Mouse (Mus musculus) heart, embryonic 13.5 days (tissue): Measurements from ENCODE around the gene Sugp2. TPM values are rescaled to one million over a fixed set of nuclear protein-coding genes. Genes with fewer than 3 reads are reported as not detected.

Source experiments
- ATAC-seq: fragments of 200-750 bp; cut with Nextera tagmentation; 2 replicates; pipeline ENCODE4 v1.8.0; 2017; ENCODE audit warnings: moderate TSS enrichment; ENCODE audit not compliant: insufficient number of reproducible peaks, low FRiP score, low TSS enrichment; ENCODE audit errors: extremely low read depth
- H3K27ac ChIP-seq: fragments of 300-500 bp; sonication (generic); replicated peaks from 2 replicates; pipeline ENCODE4 v1.5.1; 2015; ENCODE audit warnings: moderate library complexity, mild to moderate bottlenecking, inconsistent platforms
- H3K27me3 ChIP-seq: fragments of 300-500 bp; sonication (generic); replicated peaks from 2 replicates; pipeline ENCODE4 v1.6.1; 2015; ENCODE audit warnings: mild to moderate bottlenecking, inconsistent platforms
- H3K36me3 ChIP-seq: fragments of 300-500 bp; sonication (generic); 2 replicates; pipeline ENCODE4 v1.6.1; 2015; ENCODE audit warnings: mild to moderate bottlenecking, inconsistent platforms
- H3K4me1 ChIP-seq: fragments of 300-500 bp; sonication (generic); 2 replicates; pipeline ENCODE4 v1.6.1; 2015; ENCODE audit warnings: inconsistent platforms
- H3K4me2 ChIP-seq: fragments of 300-500 bp; sonication (generic); 2 replicates; pipeline ENCODE4 v1.6.1; 2015; ENCODE audit warnings: inconsistent platforms, mild to moderate bottlenecking, moderate library complexity
- H3K4me3 ChIP-seq: fragments of 300-500 bp; sonication (generic); 2 replicates; pipeline ENCODE4 v1.5.1; 2015; ENCODE audit warnings: moderate library complexity, mild to moderate bottlenecking, inconsistent platforms
- H3K9ac ChIP-seq: fragments of 300-500 bp; sonication (generic); 2 replicates; pipeline ENCODE4 v1.6.1; 2015; ENCODE audit warnings: inconsistent platforms, mild to moderate bottlenecking, moderate library complexity
- H3K9me3 ChIP-seq: fragments of 300-500 bp; sonication (generic); 2 replicates; pipeline ENCODE4 v1.6.1; 2016; ENCODE audit warnings: inconsistent platforms
- WGBS: fragments of 180-500 bp; shearing (Covaris S2); methylation state at CpG from one replicate; pipeline ENCODE4 v1.1.7; 2015; ENCODE audit warnings: mixed read lengths; 5-methylcytosine and 5-hydroxymethylcytosine counted together
- polyA plus RNA-seq: library from polyadenylated mRNA; unstranded; fragments of >200 nt; fragmentation: Nextera tagmentation; extraction: Ambion mirVana; gene quantifications from 2 replicates; pipeline ENCODE4 v1.2.1, GENCODE M21; 2015

The Sugp2 gene
- polyA plus RNA-seq, 1 experiment from 2014 or later = 23.2 TPM

- no peak overlapping the region for H3K27ac ChIP-seq
- H3K4me3 ChIP-seq = no peak overlapping the region
- WGBS = 86% methylated on average over 3 of the region's 3 CpGs
- no peaks in the 10 kb centered on the region for H3K27me3 ChIP-seq
- peaks cover 16% of the 10 kb centered on the region for H3K4me1 ChIP-seq
- H3K9me3 ChIP-seq = no peaks in the 10 kb centered on the region
- peaks cover 99% of the 10 kb centered on the region for H3K36me3 ChIP-seq
- ATAC-seq = no peak
- no peak overlapping the region for H3K4me2 ChIP-seq
- no peak overlapping the region for H3K9ac ChIP-seq
These were observed 23.4 kb downstream of the Sugp2 start for GRCm38 (mm10) chr8:70257456-70257855.

- H3K36me3 ChIP-seq = peaks cover 99% of the 10 kb centered on the region
- H3K27ac ChIP-seq = peak overlapping the region; percentile 66
- H3K27me3 ChIP-seq = no peaks in the 10 kb centered on the region
- H3K9me3 ChIP-seq = no peaks in the 10 kb centered on the region
- no peak for ATAC-seq
- 71% methylated on average over 5 of the region's 5 CpGs for WGBS
- peak overlapping the region; percentile 44; the same call in 1 of the 2 replicates for H3K9ac ChIP-seq
- H3K4me1 ChIP-seq = peaks cover 16% of the 10 kb centered on the region
- no peak overlapping the region for H3K4me2 ChIP-seq
- no peak overlapping the region for H3K4me3 ChIP-seq
These were observed 24.6 kb downstream of the Sugp2 start for GRCm38 (mm10) chr8:70258600-70258999.

GRCm38 (mm10) chr8:70259043-70259442 is 25.0 kb downstream of the Sugp2 start:
- ATAC-seq = 0 out of 2 replicates have a peak, but pooled peaks have one; percentile 16
- 21% methylated on average over 2 of the region's 2 CpGs for WGBS

GRCm38 (mm10) chr8:70267674-70268073 is 33.6 kb downstream of the Sugp2 start:
- Histone ChIP-seq H3K36me3 (peaks cover 39% of the 10 kb centered on the region), H3K9ac (no peak overlapping the region)
- WGBS = 79% methylated on average over 3 of the region's 3 CpGs

More at GRCm38 (mm10) chr8:70259043-70259442, 25.0 kb downstream of the Sugp2 start:
- H3K4me3 ChIP-seq = no peak overlapping the region
- no peaks in the 10 kb centered on the region for H3K27me3 ChIP-seq
- H3K9me3 ChIP-seq = no peaks in the 10 kb centered on the region
- H3K36me3 ChIP-seq = peaks cover 99% of the 10 kb centered on the region
- H3K9ac ChIP-seq = peak overlapping the region; percentile 44; the same call in 1 of the 2 replicates
- H3K4me1 ChIP-seq = peaks cover 16% of the 10 kb centered on the region
- peak overlapping the region; percentile 63; the same call in 1 of the 2 replicates for H3K27ac ChIP-seq
- H3K4me2 ChIP-seq = no peak overlapping the region

GRCm38 (mm10) chr8:70268311-70268710 is 34.3 kb downstream of the Sugp2 start:
- 65% methylated on average over 5 of the region's 5 CpGs for WGBS
- no peak overlapping the region for H3K4me3 ChIP-seq
- no peaks in the 10 kb centered on the region for H3K9me3 ChIP-seq
- no peak overlapping the region for H3K4me2 ChIP-seq
- no peaks in the 10 kb centered on the region for H3K27me3 ChIP-seq
- H3K36me3 ChIP-seq = peaks cover 32% of the 10 kb centered on the region
- H3K27ac ChIP-seq = 0 out of 2 replicates have a peak overlapping the region, but pooled peaks have one; percentile 17
- H3K4me1 ChIP-seq = peaks cover 17% of the 10 kb centered on the region
- ATAC-seq = no peak
- no peak overlapping the region for H3K9ac ChIP-seq

More at GRCm38 (mm10) chr8:70267674-70268073, 33.6 kb downstream of the Sugp2 start:
- H3K27ac ChIP-seq = no peak overlapping the region
- H3K27me3 ChIP-seq = no peaks in the 10 kb centered on the region
- H3K4me1 ChIP-seq = peaks cover 12% of the 10 kb centered on the region; the same call in 1 of the 2 replicates
- H3K4me2 ChIP-seq = no peak overlapping the region
- H3K4me3 ChIP-seq = no peak overlapping the region
- ATAC-seq = no peak
- no peaks in the 10 kb centered on the region for H3K9me3 ChIP-seq

- 48% methylated on average over 11 of the region's 11 CpGs for WGBS
- Histone ChIP-seq H3K4me1 (peaks cover 19% of the 10 kb centered on the region), H3K27me3 (no peaks in the 10 kb centered on the region), H3K4me3 (no peak overlapping the region), H3K4me2 (no peak overlapping the region), H3K9me3 (no peaks in the 10 kb centered on the region), H3K36me3 (peaks cover 26% of the 10 kb centered on the region), H3K9ac (no peak overlapping the region), H3K27ac (0 out of 2 replicates have a peak overlapping the region, but pooled peaks have one; percentile 17)
- ATAC-seq = no peak
These were observed 35.0 kb downstream of the Sugp2 start for GRCm38 (mm10) chr8:70268799-70269565.

- 41% methylated on average over 3 of the region's 3 CpGs for WGBS
- Histone ChIP-seq H3K27ac (no peak overlapping the region), H3K4me3 (no peak overlapping the region), H3K27me3 (no peaks in the 10 kb centered on the region), H3K36me3 (no peaks in the 10 kb centered on the region), H3K4me2 (no peak overlapping the region), H3K4me1 (peaks cover 24% of the 10 kb centered on the region), H3K9ac (no peak overlapping the region), H3K9me3 (no peaks in the 10 kb centered on the region)
- peak; percentile 71; the same call in 1 of the 2 replicates for ATAC-seq
These were observed 38.9 kb downstream of the Sugp2 start for GRCm38 (mm10) chr8:70272949-70273348.

- Histone ChIP-seq H3K4me2 (no peak overlapping the region), H3K27ac (no peak overlapping the region), H3K9ac (no peak overlapping the region), H3K4me3 (no peak overlapping the region), H3K27me3 (no peaks in the 10 kb centered on the region), H3K9me3 (no peaks in the 10 kb centered on the region), H3K4me1 (peaks cover 25% of the 10 kb centered on the region), H3K36me3 (no peaks in the 10 kb centered on the region)
- no peak for ATAC-seq
These were observed 40.3 kb downstream of the Sugp2 start for GRCm38 (mm10) chr8:70274350-70274749.

GRCm38 (mm10) chr8:70276476-70276875 is 42.5 kb downstream of the Sugp2 start:
- H3K27ac ChIP-seq = peak overlapping the region; percentile 72
- H3K4me1 ChIP-seq = peaks cover 40% of the 10 kb centered on the region
- H3K27me3 ChIP-seq = no peaks in the 10 kb centered on the region
- WGBS = 70% methylated on average over 3 of the region's 3 CpGs
- no peaks in the 10 kb centered on the region for H3K36me3 ChIP-seq
- no peak overlapping the region for H3K9ac ChIP-seq
- ATAC-seq = peak; percentile 27; the same call in 1 of the 2 replicates
- no peak overlapping the region for H3K4me2 ChIP-seq
- H3K4me3 ChIP-seq = no peak overlapping the region
- H3K9me3 ChIP-seq = no peaks in the 10 kb centered on the region

GRCm38 (mm10) chr8:70278175-70278574 is 44.1 kb downstream of the Sugp2 start:
- Histone ChIP-seq H3K9me3 (no peaks in the 10 kb centered on the region), H3K4me3 (no peak overlapping the region), H3K36me3 (no peaks in the 10 kb centered on the region), H3K27me3 (no peaks in the 10 kb centered on the region), H3K4me1 (peaks cover 49% of the 10 kb centered on the region), H3K4me2 (peak overlapping the region; percentile 7; the same call in 1 of the 2 replicates), H3K9ac (peak overlapping the region; percentile 59), H3K27ac (no peak overlapping the region; the same call in 1 of the 2 replicates)
- ATAC-seq = no peak
- 61% methylated on average over 15 of the region's 15 CpGs for WGBS

- no peak overlapping the region for H3K4me3 ChIP-seq
- 33% methylated on average over 8 of the region's 8 CpGs for WGBS
- no peaks in the 10 kb centered on the region for H3K9me3 ChIP-seq
- no peak for ATAC-seq
- H3K27ac ChIP-seq = peak overlapping the region; percentile 72
- no peaks in the 10 kb centered on the region for H3K27me3 ChIP-seq
- peaks cover 54% of the 10 kb centered on the region for H3K4me1 ChIP-seq
- no peaks in the 10 kb centered on the region for H3K36me3 ChIP-seq
- peak overlapping the region; percentile 59 for H3K9ac ChIP-seq
- no peak overlapping the region; the same call in 1 of the 2 replicates for H3K4me2 ChIP-seq
These were observed 45.2 kb downstream of the Sugp2 start for GRCm38 (mm10) chr8:70279266-70279665.
